Mouse (Mus musculus): ENCODE data around the gene Vamp2.

The Vamp2 gene

DNA sequence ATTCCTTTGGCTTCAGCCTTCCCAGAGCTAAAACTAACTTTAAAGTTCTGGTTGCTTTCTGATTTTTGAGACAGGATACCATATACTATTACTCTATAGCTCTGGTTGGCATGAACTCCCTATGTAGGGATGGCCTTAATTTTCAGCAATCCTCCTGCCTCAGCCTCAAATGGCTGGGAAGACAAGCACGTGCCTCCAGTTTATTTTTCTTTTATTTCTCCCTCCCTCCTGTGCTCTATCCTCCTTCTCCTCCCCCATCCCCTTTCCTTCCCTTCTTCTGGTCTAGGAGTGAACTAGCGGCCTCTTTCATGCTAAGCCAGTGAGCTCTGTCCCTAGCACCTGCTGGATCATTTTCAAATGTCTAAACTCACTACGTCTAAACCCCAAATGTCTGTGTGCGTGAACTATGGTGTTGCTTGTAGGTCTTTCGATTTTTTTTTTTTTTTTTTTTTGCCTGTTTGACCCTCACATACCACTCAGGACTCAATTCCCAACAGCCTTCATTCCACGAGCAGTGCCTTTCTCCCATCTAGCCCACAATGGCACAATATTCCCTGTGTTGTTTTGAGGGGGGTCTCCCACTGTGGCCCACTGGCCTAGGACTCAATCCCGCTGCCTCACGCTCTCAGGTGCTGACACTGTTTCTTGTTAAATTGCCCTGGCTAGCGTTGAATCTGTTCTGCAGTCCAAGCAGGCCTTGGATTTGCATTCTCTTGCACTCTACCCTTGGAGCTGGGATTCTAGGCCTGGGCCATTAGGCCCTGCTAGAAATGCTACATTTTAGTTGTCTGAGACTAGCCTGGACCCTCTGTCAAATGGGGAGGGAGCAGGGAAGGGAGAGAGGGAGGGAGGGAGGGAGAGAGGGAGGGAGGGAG is 23.8 kb upstream of the Vamp2 start:
- DNase-seq (ENCODE audit: low read depth, low spot score) = no peak

GRCm38 (mm10) chr11:69065394-69065925 is 22.8 kb upstream of the Vamp2 start:
- no peak for DNase-seq (ENCODE audit: low read depth, low spot score)

DNA sequence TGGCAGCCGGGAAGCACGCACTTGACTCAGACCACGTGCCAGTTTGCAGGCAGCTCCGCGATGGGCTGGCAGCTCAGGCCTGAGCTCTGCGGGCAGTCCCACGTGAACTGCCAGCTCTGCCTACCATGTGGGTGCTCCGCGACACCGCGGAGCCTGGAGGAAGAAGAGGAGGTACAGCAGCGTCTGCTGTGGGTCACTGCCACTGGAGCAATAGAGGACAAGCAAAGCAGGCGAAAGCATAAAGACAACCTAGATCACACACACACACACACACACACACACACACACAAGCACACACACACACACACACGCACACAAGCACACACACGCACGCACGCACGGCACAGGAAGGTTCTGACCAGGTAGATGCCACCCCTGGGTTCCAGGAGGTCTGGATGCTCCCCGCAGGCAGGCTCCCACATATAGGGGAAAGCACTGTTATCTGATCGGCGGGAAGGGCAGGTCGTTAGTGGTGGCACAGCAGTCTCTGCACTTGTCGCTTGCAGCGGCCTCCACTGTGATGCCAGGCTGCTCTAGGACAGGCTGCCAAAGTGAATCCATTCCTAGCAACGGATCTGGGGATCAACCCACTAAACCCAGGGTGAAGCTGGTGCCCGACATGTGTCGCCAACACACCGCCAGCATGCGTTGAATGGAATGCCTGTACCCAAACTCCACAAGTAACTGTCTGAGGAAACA is 22.0 kb upstream of the Vamp2 start:
- no peak for DNase-seq (ENCODE audit: low read depth, low spot score)

DNA sequence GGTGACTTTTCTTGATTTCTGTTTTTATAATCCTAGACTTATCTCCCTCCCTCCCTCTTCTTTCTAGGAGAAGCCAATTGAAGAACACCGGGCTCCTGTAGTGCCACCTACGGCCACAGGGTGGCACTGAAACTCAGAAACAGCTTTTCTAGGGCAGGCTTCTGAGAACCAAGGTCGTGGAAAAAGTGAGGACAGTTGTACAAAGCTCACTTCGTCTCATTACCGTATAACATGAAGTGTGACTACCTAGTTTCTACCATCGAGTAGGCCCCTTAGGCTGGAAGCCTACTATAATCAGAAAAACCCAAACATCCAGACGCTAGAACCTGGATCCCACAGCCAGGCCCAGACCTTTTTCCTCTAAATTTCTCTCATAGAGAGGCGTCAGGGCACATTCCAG is 21.3 kb upstream of the Vamp2 start:
- peak; percentile 81 for DNase-seq (ENCODE audit: low read depth, low spot score)

GRCm38 (mm10) chr11:69067601-69068000 is 20.7 kb upstream of the Vamp2 start:
- no peak for DNase-seq (ENCODE audit: low read depth, low spot score)

DNA sequence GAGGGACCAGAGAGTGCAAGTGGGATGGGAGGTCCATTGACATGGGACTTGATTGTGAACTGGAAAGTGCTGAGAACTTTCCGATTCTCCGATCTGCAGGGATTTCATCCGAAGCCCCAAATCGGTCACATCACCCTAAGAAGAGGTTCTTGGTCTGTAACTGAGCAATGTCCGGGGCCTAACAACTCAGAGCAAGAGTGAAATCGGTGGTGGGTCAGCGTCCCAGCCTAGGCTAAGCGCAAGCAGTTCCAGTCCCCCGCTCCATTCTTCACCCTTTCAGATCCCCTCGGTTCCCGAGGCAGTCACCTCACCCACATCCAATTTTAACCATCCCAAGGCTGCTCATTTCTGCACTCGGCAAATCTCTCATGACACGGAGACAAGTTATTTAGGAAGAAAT is 18.2 kb upstream of the Vamp2 start:
- DNase-seq (ENCODE audit: low read depth, low spot score) = no peak

DNA sequence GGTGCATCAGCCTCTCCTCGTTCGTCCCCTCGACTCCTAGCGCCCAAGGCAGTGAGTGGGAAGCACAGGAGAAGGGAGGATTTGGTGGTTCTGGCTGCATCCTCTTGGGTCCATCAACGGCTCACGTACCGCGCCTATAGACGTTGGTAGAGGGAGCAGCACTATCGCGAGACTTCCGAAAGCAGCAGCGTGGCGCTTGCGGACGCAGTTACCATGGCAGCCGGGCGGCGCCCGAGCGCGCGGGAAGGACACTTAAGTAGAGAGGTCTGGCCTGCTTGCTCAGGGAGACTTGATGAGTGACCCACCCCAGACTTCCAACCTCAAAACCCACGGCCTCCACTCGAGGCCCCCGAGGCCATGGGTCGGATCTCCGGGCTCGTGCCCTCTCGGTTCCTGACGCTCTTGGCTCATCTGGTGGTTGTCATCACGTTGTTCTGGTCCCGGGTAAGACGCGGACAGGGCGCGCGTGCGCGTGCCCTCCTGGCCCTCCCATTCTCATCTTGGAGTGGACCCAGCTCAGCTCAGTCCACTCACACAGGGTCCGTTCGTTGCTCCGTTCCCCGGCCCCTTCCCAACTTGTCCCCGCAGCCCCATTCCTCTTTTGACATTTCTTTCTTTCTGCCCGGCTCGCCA is 17.6 kb upstream of the Vamp2 start, which contains the start of gene Tmem107:
Gene Tmem107, plus strand, starts transcription at position 217 of the 633 bp plus-strand sequence.
- peak; percentile 83 for DNase-seq (ENCODE audit: low read depth, low spot score)

GRCm38 (mm10) chr11:69071262-69071661 is 17.0 kb upstream of the Vamp2 start:
- DNase-seq (ENCODE audit: low read depth, low spot score) = no peak

GRCm38 (mm10) chr11:69072234-69072633 is 16.1 kb upstream of the Vamp2 start:
- DNase-seq (ENCODE audit: low read depth, low spot score) = no peak

DNA sequence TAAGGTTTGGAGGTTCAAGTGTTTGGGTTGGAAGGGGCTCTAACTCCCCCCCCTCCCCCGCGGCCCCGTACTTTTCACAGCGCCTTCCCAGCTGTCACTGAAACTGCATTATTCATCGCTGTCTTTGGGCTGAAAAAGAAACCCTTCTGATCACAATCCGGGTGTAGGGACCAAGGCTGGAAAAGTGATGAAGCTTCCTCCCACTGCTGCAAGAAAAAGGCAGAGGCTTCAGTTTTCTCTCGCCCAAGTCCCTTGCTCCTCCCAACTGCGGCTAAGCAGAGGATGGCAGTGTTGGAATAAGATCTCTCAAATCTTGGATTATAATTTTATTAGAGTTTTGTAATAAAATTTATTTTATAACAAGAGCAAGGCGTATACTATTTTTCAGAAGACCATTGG is 15.6 kb upstream of the Vamp2 start:
- no peak for DNase-seq (ENCODE audit: low read depth, low spot score)

- peak; percentile 91 for DNase-seq (ENCODE audit: low read depth, low spot score)
Measured at GRCm38 (mm10) chr11:69073065-69073888, 15.0 kb upstream of the Vamp2 start.

DNA sequence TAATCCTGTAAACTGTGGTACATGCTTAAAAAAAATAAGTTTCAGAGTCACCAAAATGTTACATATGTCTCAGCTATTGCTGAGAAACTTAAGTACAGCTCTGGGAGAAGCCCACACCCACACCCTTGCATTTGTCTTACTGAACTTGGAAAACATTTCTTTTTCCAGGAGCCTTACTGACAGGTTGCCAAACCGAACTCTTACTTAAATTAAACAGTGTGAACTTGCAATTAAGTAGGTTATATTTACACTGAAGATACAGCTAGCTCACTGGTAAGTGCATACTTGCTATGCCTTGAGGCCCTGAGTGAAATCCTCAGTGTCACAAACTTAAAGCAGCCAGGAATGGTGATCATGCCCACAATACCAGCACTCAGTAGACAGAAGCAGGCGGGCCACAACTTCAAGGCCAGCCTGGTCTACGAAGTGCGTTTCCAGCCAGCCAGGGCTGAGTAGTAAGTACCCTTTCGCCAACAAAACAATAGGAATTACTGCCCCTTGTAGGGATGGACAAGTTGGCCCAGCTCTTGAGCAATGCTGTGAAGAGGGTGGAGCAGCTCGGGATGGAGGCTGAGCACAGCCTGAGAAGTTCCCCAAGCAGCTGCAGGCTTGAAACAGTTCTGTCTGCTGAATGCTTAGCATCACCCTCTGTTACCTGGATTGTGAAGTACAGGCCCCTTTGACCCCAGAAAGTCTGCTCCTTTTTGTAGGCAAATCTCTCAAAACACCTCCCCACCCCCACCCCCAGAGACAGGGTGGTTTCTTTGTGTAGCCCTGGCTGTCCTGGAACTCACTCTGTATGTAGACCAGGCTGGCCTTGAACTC is 14.1 kb upstream of the Vamp2 start:
- no peak for DNase-seq (ENCODE audit: low read depth, low spot score)

DNA sequence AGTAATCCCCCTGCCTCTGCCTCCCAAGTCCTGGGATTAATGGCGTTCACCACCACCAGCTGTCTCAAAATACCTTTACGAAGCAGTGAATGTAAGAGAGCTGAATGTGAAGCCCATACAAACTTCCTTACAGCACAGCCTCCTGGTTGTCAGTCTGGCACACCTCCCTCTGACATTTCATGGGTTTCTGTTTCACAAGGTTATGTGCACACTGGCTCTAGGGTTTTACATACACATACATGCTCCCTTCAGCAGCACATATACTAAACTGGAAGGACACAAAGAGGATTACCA is 13.6 kb upstream of the Vamp2 start:
- DNase-seq (ENCODE audit: low read depth, low spot score) = no peak

- no peak for DNase-seq (ENCODE audit: low read depth, low spot score)
Measured at GRCm38 (mm10) chr11:69075764-69076479, 12.4 kb upstream of the Vamp2 start.

DNA sequence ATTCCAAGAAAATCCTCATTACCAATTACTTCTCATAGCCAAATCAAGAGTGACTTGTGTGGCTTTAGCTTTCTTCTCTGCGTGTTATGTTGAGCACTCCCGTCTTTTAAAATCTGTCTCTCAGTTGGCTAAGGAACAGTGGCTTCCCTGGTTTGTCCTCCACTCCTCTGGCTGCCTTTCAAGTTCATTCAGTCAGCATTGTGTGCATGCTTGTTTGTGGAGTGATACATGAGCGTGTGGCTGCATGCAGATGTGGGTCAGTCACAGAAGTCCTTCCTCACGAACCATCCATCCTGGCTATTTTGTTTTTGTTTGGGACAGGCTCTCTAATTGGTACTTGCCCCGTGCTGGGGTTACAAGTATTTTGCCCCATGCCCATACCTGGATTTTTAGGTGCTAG is 11.7 kb upstream of the Vamp2 start:
- DNase-seq (ENCODE audit: low read depth, low spot score) = no peak

DNA sequence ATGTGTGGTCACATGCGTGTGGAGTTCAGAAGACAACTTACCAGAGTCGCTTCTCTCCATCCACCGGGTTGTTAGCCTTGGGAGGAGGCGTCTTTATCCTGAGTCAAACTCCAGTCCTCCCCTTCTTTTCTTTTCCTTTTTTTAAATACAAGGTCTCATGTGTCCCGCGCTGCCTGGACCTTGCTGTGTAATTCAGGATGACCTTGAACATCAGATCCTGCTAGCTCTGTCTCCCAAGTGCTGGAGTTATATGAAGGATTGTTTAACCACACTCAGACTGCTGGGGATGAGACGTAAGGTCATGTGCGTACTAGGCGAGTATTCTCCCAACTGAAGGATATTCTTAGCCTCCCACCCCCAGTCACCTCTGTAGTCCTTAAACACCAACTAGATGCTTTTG is 11.0 kb upstream of the Vamp2 start:
- DNase-seq (ENCODE audit: low read depth, low spot score) = no peak

DNA sequence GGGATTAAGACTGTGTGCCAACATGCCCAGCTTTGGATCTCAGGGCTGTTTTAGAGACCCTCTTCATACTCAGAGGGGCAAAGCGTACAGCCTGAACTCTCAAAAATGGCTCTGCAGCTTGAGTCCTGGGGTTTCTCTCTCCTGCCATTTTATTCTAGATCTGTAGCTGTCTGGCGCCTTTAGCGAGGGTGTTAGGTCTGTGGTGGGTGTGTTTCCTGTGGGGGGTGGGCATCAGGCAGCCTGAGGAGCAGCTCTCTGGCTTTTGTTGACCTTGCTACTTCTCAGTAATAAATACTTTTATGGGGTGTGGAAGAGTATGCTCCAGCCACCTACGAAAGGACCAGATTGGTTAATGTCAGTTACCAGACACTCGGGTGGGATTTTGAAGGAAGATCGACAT is 10.2 kb upstream of the Vamp2 start:
- DNase-seq (ENCODE audit: low read depth, low spot score) = no peak

- no peak for DNase-seq (ENCODE audit: low read depth, low spot score)
Measured at GRCm38 (mm10) chr11:69078805-69079438, 9.4 kb upstream of the Vamp2 start.

- no peak for DNase-seq (ENCODE audit: low read depth, low spot score)
Measured at GRCm38 (mm10) chr11:69080102-69080854, 8.0 kb upstream of the Vamp2 start.
